Mouse (Mus musculus): ENCODE results near the gene Ppp1r15a. TPM values are rescaled to one million over a fixed set of nuclear protein-coding genes. Genes with fewer than 3 reads are reported as not detected.
A peak's percentile ranks its signal among the peaks of the same experiment; 100 is the strongest.
"Not testable (repeated sequence)": the region's sequence is repeated elsewhere in the genome, so short reads cannot be mapped to it uniquely, and the experiment has no call there.

Gene Ppp1r15a
- polyA plus RNA-seq, 1 experiment from 2014 or later, result 24.1 TPM

DNA sequence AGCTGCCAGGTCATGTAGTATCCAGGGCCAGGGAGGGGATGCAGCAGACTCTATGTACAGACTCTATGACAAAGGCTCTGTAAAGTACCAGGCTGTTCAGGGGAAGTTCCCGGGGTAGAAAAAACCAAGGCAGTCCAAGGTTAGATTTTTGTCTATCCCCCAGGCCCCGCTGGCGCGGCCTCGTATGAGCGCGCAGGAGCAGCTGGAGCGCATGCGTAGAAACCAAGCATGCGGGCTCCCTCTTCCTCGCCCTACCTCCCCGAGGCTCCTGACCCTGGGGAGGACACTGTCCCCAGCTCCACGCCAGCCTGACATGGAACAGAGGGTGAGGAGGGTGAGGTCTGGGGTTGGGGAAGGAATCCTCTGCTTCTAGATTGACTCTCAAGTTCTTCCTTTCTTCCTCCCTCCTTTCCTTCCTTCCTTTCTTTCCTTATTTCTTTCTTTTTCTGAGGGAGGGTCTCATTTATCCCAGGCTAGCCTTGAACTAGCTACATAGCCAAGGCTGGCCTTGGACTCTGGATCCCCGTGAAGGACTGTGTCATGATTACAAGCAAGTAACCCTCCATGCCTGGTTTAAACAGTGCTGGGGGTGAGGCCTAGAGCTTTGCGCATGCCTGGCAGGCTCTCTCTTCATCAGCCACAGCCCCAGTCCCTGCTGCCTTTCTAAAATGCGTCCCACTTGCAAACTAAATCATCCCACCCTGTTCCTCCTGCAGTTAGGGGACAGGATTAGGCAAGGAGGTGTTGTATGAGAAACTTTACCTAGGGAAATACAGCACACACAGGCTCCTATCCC lies 23.8 kb upstream of the Ppp1r15a start:
- Histone ChIP-seq H3K9ac (no peak overlapping the region), H3K4me3 (no peak overlapping the region), H3K4me2 (replicated peaks) (no peak overlapping the region), H3K9me3 (no peaks in the 10 kb centered on the region), H3K4me1 (0 out of 2 replicates have a peak, but pooled peaks cover 5% of the 10 kb centered on the region), H3K27ac (no peak overlapping the region), H3K27me3 (no peaks in the 10 kb centered on the region), H3K36me3 (no peaks in the 10 kb centered on the region)
- WGBS, result 86% methylated on average over 16 of the region's 16 CpGs
- ATAC-seq (ENCODE audit: insufficient number of reproducible peaks, insufficient read depth, low FRiP score, low TSS enrichment), result no peak

DNA sequence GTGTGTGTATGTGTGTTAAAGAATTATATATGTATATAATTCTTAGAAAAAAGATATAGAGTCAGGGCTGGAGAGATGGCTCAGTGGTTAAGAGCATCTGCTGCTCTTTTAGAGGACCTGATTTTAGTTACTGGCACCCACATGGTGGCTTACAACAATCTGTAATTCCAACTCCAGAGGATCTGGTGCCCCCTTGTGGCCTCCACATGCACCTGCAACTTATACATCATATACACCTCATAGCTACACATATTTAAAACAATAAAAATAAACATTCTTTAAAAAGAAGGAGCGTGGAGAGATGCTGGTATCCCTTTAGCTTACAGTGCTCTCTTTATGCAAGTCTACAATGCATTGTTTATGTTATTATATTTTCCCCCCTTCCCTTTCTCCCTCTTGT lies 18.5 kb upstream of the Ppp1r15a start:
- Histone ChIP-seq H3K4me2 (replicated peaks) (no peak overlapping the region), H3K27me3 (no peaks in the 10 kb centered on the region), H3K27ac (no peak overlapping the region), H3K4me3 (no peak overlapping the region), H3K4me1 (no peaks in the 10 kb centered on the region), H3K9me3 (no peaks in the 10 kb centered on the region), H3K9ac (no peak overlapping the region), H3K36me3 (no peaks in the 10 kb centered on the region)
- WGBS, result 88% methylated on average over 1 of the region's 1 CpGs
- ATAC-seq (ENCODE audit: insufficient number of reproducible peaks, insufficient read depth, low FRiP score, low TSS enrichment), result no peak

DNA sequence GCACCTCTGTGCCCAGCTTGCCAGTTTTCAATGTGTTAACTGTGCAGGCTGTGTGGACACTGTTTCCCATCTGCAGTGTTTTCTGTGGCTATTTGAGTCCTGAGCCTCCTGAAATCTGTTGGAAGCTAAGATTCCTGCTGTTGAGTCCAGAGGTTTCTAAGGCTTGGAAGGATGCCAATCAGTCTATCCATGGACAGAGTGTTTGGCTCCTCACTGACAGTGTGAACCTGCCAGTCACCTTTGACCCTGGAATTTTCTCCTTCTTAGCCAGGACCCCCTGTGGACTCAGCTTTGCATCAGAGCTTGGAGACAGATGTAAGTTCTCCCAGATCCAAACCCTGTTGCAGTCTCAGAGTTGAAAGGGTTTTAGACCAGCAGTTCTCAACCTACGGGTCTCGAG lies 14.1 kb upstream of the Ppp1r15a start:
- H3K36me3 ChIP-seq, result no peaks in the 10 kb centered on the region
- ATAC-seq (ENCODE audit: insufficient number of reproducible peaks, insufficient read depth, low FRiP score, low TSS enrichment), result no peak
- no peak overlapping the region for H3K4me3 ChIP-seq
- peaks cover 3% of the 10 kb centered on the region; the same call in 1 of the 2 replicates for H3K27me3 ChIP-seq
- no peak overlapping the region for H3K4me2 ChIP-seq (replicated peaks)
- H3K9ac ChIP-seq, result no peak overlapping the region
- H3K4me1 ChIP-seq, result peaks cover 6% of the 10 kb centered on the region; the same call in 1 of the 2 replicates
- no peaks in the 10 kb centered on the region for H3K9me3 ChIP-seq
- H3K27ac ChIP-seq, result no peak overlapping the region
- 80% methylated on average over 2 of the region's 2 CpGs for WGBS

DNA sequence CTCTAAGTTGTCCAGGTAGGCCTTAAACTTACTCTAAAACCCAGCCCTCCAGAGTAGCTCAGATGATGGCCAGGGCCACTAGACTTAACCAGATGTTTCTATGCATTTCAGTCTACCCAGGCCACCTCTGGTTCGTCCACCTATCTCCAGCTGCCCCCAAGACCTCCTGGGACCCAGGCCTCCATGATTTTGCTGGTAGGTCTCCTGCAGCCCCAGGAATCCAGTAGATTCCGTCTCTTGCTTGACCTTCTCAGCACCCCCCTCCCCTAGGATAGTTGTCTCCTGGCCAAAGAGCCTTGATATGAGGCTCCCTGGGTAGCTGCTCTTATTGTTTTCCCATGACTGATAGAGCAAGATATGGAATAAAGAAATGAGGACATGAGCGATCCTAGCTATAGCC lies 13.0 kb upstream of the Ppp1r15a start:
- Histone ChIP-seq H3K9me3 (no peaks in the 10 kb centered on the region), H3K9ac (no peak overlapping the region), H3K4me1 (peaks cover 6% of the 10 kb centered on the region; the same call in 1 of the 2 replicates), H3K4me3 (no peak overlapping the region), H3K4me2 (replicated peaks) (no peak overlapping the region), H3K27ac (no peak overlapping the region), H3K36me3 (no peaks in the 10 kb centered on the region), H3K27me3 (peaks cover 3% of the 10 kb centered on the region; the same call in 1 of the 2 replicates)
- no peak for ATAC-seq (ENCODE audit: insufficient number of reproducible peaks, insufficient read depth, low FRiP score, low TSS enrichment)
- WGBS, result 91% methylated on average over 3 of the region's 3 CpGs

DNA sequence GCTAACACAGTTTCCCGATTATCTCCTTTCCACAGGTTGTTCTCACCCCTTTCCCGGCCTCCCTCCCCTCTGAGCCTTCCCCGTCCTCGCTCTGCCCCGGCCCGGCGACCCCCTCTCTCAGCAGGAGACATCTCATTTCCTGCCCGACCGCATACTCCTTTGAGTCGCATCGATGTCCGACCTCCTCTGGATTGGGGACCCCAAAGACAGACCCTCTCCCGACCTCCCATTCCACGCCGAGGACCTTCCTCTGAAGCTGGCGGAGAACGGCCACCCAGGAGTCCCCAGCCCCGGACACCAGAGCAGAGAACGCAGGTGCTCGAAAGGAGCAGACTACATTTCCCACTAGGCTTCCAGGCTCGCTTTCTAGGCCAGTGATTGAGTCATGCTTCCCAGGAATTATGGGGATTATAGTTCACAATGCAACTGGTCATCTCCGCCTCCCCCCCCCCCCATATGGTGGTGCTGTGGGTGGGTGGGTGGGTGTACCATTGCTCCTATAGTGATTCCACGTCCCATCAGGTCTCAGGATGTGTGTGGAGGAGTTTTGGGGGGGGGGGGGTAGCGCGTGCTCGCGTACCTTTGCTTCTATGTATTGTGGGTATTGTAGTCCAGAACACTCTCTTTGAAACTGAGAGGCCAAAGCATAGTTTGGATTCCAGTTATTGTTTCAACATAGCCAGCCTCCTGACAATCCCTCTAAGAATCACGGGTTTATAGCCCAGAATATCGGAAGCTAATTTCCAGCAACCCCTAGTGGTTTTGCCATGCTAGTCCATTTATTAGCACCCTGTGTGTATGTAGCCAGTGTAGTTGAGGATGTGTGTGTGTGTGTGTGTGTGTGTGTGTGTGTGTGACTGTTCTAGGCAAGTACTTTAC lies 12.3 kb upstream of the Ppp1r15a start:
- H3K4me1 ChIP-seq, result peaks cover 6% of the 10 kb centered on the region; the same call in 1 of the 2 replicates
- H3K36me3 ChIP-seq, result no peaks in the 10 kb centered on the region
- H3K9me3 ChIP-seq, result no peaks in the 10 kb centered on the region
- WGBS, result 2% methylated on average over 29 of the region's 29 CpGs
- H3K9ac ChIP-seq, result peak overlapping the region; percentile 49
- no peak overlapping the region for H3K27ac ChIP-seq
- peak overlapping the region; percentile 81 for H3K4me2 ChIP-seq (replicated peaks)
- H3K27me3 ChIP-seq, result peaks cover 3% of the 10 kb centered on the region; the same call in 1 of the 2 replicates
- peak; percentile 61; the same call in 1 of the 2 replicates for ATAC-seq (ENCODE audit: insufficient number of reproducible peaks, insufficient read depth, low FRiP score, low TSS enrichment)
- H3K4me3 ChIP-seq, result peak overlapping the region; percentile 46

DNA sequence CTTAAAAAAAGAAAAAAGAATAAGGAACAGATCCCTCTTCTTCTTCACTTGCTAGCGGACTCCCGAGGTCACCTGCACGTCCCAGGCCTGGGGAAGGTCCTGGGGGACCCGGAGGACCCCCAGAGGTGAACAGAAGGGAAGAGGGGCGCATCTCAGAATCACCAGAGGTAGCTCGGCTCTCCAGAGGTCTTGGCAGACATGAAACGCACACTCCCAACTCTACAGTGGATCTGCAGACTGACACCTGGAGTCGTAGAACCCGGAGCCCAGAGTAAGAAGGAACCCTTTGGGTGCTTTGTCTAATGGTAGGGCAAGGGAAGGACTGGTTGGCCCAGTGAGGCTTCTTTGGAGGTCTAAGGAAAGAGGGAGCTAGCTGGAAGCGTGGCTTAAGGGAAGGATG lies 11.5 kb upstream of the Ppp1r15a start:
- peak overlapping the region; percentile 81 for H3K4me2 ChIP-seq (replicated peaks)
- H3K9me3 ChIP-seq, result no peaks in the 10 kb centered on the region
- no peak overlapping the region for H3K9ac ChIP-seq
- no peak overlapping the region for H3K27ac ChIP-seq
- no peaks in the 10 kb centered on the region for H3K36me3 ChIP-seq
- ATAC-seq (ENCODE audit: insufficient number of reproducible peaks, insufficient read depth, low FRiP score, low TSS enrichment), result no peak
- H3K4me1 ChIP-seq, result peaks cover 6% of the 10 kb centered on the region; the same call in 1 of the 2 replicates
- H3K27me3 ChIP-seq, result peaks cover 3% of the 10 kb centered on the region; the same call in 1 of the 2 replicates
- H3K4me3 ChIP-seq, result peak overlapping the region; percentile 46
- WGBS, result 78% methylated on average over 10 of the region's 10 CpGs

DNA sequence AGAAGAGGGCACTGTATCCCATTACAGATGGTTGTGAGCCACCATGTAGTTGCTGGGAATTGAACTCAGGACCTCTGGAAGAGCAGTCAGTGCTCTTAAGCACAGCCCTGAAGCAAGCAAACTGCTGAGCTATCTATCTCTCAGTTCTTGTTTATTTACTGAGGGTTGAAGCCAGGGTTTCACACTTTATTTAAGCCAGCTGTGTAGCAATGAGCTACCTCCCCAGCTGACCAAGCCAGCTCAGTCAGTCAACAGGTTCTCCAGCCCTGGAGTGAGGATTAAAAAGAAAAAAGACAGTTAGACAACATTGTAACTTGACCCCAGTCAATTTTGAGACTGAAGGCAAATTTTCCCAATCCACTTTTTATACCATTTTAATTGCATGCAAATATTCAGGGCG lies 9.6 kb upstream of the Ppp1r15a start:
- Histone ChIP-seq H3K4me3 (no peak overlapping the region), H3K27me3 (peaks cover 3% of the 10 kb centered on the region; the same call in 1 of the 2 replicates), H3K4me1 (peaks cover 6% of the 10 kb centered on the region; the same call in 1 of the 2 replicates), H3K9ac (no peak overlapping the region), H3K9me3 (no peaks in the 10 kb centered on the region), H3K36me3 (no peaks in the 10 kb centered on the region), H3K27ac (no peak overlapping the region), H3K4me2 (replicated peaks) (no peak overlapping the region)
- 68% methylated on average over 1 of the region's 1 CpGs for WGBS
- no peak for ATAC-seq (ENCODE audit: insufficient number of reproducible peaks, insufficient read depth, low FRiP score, low TSS enrichment)

DNA sequence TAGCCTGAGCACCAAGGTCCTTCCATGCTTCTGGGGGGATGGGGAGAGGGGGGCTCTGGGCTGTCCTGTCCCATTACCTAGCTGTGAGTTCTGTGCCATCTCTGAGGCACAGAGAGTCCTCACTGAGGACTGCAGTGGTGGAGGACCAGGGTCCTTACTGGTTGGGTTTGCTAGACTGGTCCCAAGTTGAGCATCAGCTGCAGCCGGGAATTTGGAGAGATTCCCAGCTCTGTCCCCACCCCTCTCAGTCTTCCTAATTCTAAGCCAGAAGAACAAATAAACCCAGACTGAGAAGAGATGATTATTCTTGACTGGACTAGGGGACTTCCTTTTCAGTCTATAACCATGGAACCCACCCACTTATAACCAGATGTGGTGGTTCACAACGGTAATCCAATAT lies 4.6 kb upstream of the Ppp1r15a start:
- H3K4me3 ChIP-seq, result no peak overlapping the region
- no peaks in the 10 kb centered on the region for H3K9me3 ChIP-seq
- H3K9ac ChIP-seq, result no peak overlapping the region
- 70% methylated on average over 2 of the region's 2 CpGs for WGBS
- no peaks in the 10 kb centered on the region for H3K36me3 ChIP-seq
- H3K27ac ChIP-seq, result no peak overlapping the region
- H3K27me3 ChIP-seq, result no peaks in the 10 kb centered on the region
- ATAC-seq (ENCODE audit: insufficient number of reproducible peaks, insufficient read depth, low FRiP score, low TSS enrichment), result no peak
- H3K4me2 ChIP-seq (replicated peaks), result no peak overlapping the region
- peaks cover 13% of the 10 kb centered on the region; the same call in 1 of the 2 replicates for H3K4me1 ChIP-seq

DNA sequence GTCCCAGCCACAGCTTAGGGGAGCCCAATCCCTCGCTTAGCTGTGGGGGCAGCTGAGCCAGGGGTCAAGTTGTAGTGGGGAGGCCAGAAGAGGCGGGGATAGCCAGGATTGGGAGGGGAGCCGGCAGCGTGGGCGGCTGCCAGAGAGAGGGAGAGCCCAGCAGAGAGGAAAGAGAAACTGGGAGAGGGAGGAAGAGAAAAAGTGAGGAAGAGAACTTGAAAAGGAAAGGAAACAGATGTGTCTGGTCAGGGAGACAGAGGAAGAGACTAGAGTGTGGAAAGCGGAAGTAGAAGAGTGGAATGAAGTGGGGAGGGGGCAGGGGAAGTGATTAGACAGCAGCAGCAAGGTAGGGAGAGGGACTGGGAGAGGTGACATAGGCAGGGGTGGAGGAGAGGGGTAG lies 3.4 kb upstream of the Ppp1r15a start:
- no peak overlapping the region for H3K27ac ChIP-seq
- H3K36me3 ChIP-seq, result 0 out of 2 replicates have a peak, but pooled peaks cover 6% of the 10 kb centered on the region
- H3K27me3 ChIP-seq, result no peaks in the 10 kb centered on the region
- no peak for ATAC-seq (ENCODE audit: insufficient number of reproducible peaks, insufficient read depth, low FRiP score, low TSS enrichment)
- peaks cover 23% of the 10 kb centered on the region for H3K4me1 ChIP-seq
- no peak overlapping the region for H3K4me3 ChIP-seq
- peak overlapping the region; percentile 18; the same call in 1 of the 2 replicates for H3K4me2 ChIP-seq (replicated peaks)
- no peak overlapping the region for H3K9ac ChIP-seq
- 22% methylated on average over 6 of the region's 6 CpGs for WGBS
- H3K9me3 ChIP-seq, result no peaks in the 10 kb centered on the region

DNA sequence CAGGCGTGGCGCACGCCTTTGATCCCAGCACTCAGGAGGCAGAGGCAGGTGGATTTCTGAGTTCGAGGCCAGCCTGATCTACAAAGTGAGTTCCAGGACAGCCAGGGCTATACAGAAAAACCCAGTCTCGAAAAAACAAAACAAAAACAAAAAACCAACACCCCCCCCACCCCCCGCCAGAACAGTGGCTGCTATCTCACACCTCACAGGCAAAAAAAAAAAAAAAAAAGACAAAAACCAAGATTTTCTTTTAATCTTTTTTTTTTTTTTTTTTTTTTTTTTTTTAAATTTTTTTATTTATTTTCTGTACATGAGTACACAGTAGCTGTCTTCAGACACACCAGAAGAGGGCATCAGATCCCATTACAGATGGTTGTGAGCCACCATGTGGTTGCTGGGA lies 1.1 kb upstream of the Ppp1r15a start:
- not testable (repeated sequence) for H3K4me3 ChIP-seq; H3K9ac ChIP-seq; H3K36me3 ChIP-seq; H3K27ac ChIP-seq; H3K4me2 ChIP-seq (replicated peaks); ATAC-seq (ENCODE audit: insufficient number of reproducible peaks, insufficient read depth, low FRiP score, low TSS enrichment); H3K9me3 ChIP-seq; H3K27me3 ChIP-seq
- peaks cover 34% of the 10 kb centered on the region for H3K4me1 ChIP-seq
- 92% methylated on average over 6 of the region's 6 CpGs for WGBS

DNA sequence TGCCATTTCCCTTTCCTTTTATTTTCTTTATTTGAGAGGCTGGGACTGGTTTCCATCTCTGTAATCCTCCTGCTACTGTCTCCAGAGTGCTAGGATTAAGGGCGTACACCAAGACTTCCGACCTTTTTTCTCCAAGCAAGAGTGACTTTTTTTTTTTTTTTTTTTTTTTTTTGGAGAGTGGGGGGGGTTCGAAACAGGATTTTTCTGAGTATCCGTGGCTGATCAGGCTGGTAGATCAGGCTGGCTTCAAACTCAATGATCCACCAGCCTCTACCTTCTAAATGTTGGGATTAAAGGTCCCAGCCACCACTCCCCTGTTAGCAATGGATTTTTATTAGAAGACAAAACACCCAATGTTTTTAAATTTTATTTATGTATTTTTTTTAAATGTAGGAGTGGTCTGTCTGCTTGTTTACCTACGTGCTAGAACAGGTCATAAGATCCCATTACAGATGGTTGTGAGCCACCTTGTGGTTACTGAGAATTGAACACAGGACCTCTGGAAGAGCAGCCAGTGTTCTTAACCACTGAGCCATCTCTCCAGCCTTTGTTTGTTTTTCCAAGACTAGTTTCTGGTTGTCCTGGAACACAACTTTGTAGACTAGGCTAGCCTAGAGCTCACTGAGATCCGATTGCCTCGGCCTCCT lies 529 bp upstream of the Ppp1r15a start:
- ATAC-seq (ENCODE audit: insufficient number of reproducible peaks, insufficient read depth, low FRiP score, low TSS enrichment), result no peak
- Histone ChIP-seq H3K4me3 (peak overlapping the region; percentile 85), H3K36me3 (0 out of 2 replicates have a peak, but pooled peaks cover 8% of the 10 kb centered on the region), H3K9me3 (no peaks in the 10 kb centered on the region), H3K27me3 (no peaks in the 10 kb centered on the region), H3K4me1 (peaks cover 34% of the 10 kb centered on the region), H3K27ac (peak overlapping the region; percentile 86), H3K9ac (peak overlapping the region; percentile 85; the same call in 1 of the 2 replicates), H3K4me2 (replicated peaks) (peak overlapping the region; percentile 75)
- 25% methylated on average over 7 of the region's 7 CpGs for WGBS

All from embryonic facial prominence, embryonic 12.5 days (tissue).